Mouse (Mus musculus): ENCODE results near the gene Birc5. TPM values are rescaled to one million over a fixed set of nuclear protein-coding genes. Genes with fewer than 3 reads are reported as not detected.

The Birc5 gene
- total RNA-seq, 2 experiments from 2014 or later: 200 to 213 TPM

- no peak for ATAC-seq (replicated peaks; ENCODE audit: poor library complexity)
Measured at GRCm38 (mm10) chr11:117880336-117880976, 31.4 kb downstream of the Birc5 start.

- no peak for ATAC-seq (replicated peaks; ENCODE audit: poor library complexity)
Measured at GRCm38 (mm10) chr11:117880977-117881358, 31.9 kb downstream of the Birc5 start.

- peak; percentile 40 for ATAC-seq (replicated peaks; ENCODE audit: poor library complexity)
Measured at GRCm38 (mm10) chr11:117881787-117882186, 32.7 kb downstream of the Birc5 start.

- ATAC-seq (replicated peaks; ENCODE audit: poor library complexity): no peak
Measured at GRCm38 (mm10) chr11:117882208-117882607, 33.2 kb downstream of the Birc5 start.

GRCm38 (mm10) chr11:117886000-117886399, 36.9 kb downstream of the Birc5 start:
- no peak for ATAC-seq (replicated peaks; ENCODE audit: poor library complexity)

- no peak for ATAC-seq (replicated peaks; ENCODE audit: poor library complexity)
Measured at GRCm38 (mm10) chr11:117888168-117888852, 39.3 kb downstream of the Birc5 start.

- no peak for ATAC-seq (replicated peaks; ENCODE audit: poor library complexity)
Measured at GRCm38 (mm10) chr11:117888853-117889822, 40.1 kb downstream of the Birc5 start.

GRCm38 (mm10) chr11:117889887-117890340, 40.9 kb downstream of the Birc5 start:
- no peak for ATAC-seq (replicated peaks; ENCODE audit: poor library complexity)

GRCm38 (mm10) chr11:117890519-117891282, 41.6 kb downstream of the Birc5 start:
- no peak for ATAC-seq (replicated peaks; ENCODE audit: poor library complexity)

- ATAC-seq (replicated peaks; ENCODE audit: poor library complexity): peak; percentile 41
Measured at GRCm38 (mm10) chr11:117891581-117892175, 42.6 kb downstream of the Birc5 start.

GRCm38 (mm10) chr11:117892199-117892598, 43.1 kb downstream of the Birc5 start:
- ATAC-seq (replicated peaks; ENCODE audit: poor library complexity): no peak

GRCm38 (mm10) chr11:117894676-117895075, 45.6 kb downstream of the Birc5 start:
- ATAC-seq (replicated peaks; ENCODE audit: poor library complexity): peak; percentile 34; the same call in 1 of the 2 replicates

GRCm38 (mm10) chr11:117896533-117896932, 47.5 kb downstream of the Birc5 start:
- no peak for ATAC-seq (replicated peaks; ENCODE audit: poor library complexity)

GRCm38 (mm10) chr11:117902282-117902681, 53.2 kb downstream of the Birc5 start:
- no peak for ATAC-seq (replicated peaks; ENCODE audit: poor library complexity)

GRCm38 (mm10) chr11:117904442-117904841, 55.4 kb downstream of the Birc5 start:
- ATAC-seq (replicated peaks; ENCODE audit: poor library complexity): no peak

Other genes starting within 250 kb of the Birc5 start
- gene Tnrc6c, start 195.0 kb upstream of the Birc5 start, total RNA-seq (2015): 18.8 and 22.1 TPM in 2 replicates
- gene Tnrc6c, start 195.0 kb upstream of the Birc5 start, total RNA-seq (2017): 17.8 and 19.8 TPM in 2 replicates
- gene Tmc8, start 67.2 kb upstream of the Birc5 start, total RNA-seq (2015): 2.1 and 3.1 TPM in 2 replicates
- gene Tmc8, start 67.2 kb upstream of the Birc5 start, total RNA-seq (2017): 2.0 and 2.1 TPM in 2 replicates
- 34.0 and 50.6 TPM in 2 replicates for gene Tmc6, start 67.1 kb upstream of the Birc5 start, total RNA-seq (2015)
- 8.6 and 13.1 TPM in 2 replicates for gene Tmc6, start 67.1 kb upstream of the Birc5 start, total RNA-seq (2017)
- 0.37 and 0.76 TPM in 2 replicates for gene 6030468B19Rik, start 51.6 kb upstream of the Birc5 start, total RNA-seq (2015)
- gene 6030468B19Rik, start 51.6 kb upstream of the Birc5 start, total RNA-seq (2017): not detected in 2 replicates
- 2.2 and 2.5 TPM in 2 replicates for gene Gm20708, start 39.6 kb upstream of the Birc5 start, total RNA-seq (2015)
- gene Gm20708, start 39.6 kb upstream of the Birc5 start, total RNA-seq (2017): 0.92 TPM in 1 of 2 replicates, not detected in the other
- gene Syngr2, start 39.6 kb upstream of the Birc5 start, total RNA-seq (2015): 223 and 243 TPM in 2 replicates
- gene Syngr2, start 39.6 kb upstream of the Birc5 start, total RNA-seq (2017): 154 and 164 TPM in 2 replicates
- gene Afmid, start 23.3 kb upstream of the Birc5 start, total RNA-seq (2015): 0.85 and 1.5 TPM in 2 replicates
- 2.6 and 3.0 TPM in 2 replicates for gene Afmid, start 23.3 kb upstream of the Birc5 start, total RNA-seq (2017)
- gene Tk1, start 23.2 kb upstream of the Birc5 start, total RNA-seq (2015): 186 and 198 TPM in 2 replicates
- 94.8 and 108 TPM in 2 replicates for gene Tk1, start 23.2 kb upstream of the Birc5 start, total RNA-seq (2017)
- gene Tmem235, start 11.5 kb downstream of the Birc5 start, total RNA-seq (2015): not detected in 2 replicates
- gene Tmem235, start 11.5 kb downstream of the Birc5 start, total RNA-seq (2017): not detected in 2 replicates
- 2.9 and 4.1 TPM in 2 replicates for gene Tha1, start 24.2 kb downstream of the Birc5 start, total RNA-seq (2015)
- 3.1 and 4.6 TPM in 2 replicates for gene Tha1, start 24.2 kb downstream of the Birc5 start, total RNA-seq (2017)
- 0.76 and 0.96 TPM in 2 replicates for gene Socs3, start 120.8 kb downstream of the Birc5 start, total RNA-seq (2015)
- gene Socs3, start 120.8 kb downstream of the Birc5 start, total RNA-seq (2017): 0.79 and 1.1 TPM in 2 replicates
- gene Pgs1, start 137.0 kb downstream of the Birc5 start, total RNA-seq (2015): 13.0 and 14.7 TPM in 2 replicates
- 15.6 and 18.7 TPM in 2 replicates for gene Pgs1, start 137.0 kb downstream of the Birc5 start, total RNA-seq (2017)

Data from megakaryocyte progenitor cell, adult 5-6 weeks (primary cell).